Mouse (Mus musculus) Patski (cell line): ENCODE measurements around the gene Dnah10. TPM values are rescaled to one million over a fixed set of nuclear protein-coding genes. Genes with fewer than 3 reads are reported as not detected.

Source experiments
- ATAC-seq: fragments of 100-300 bp; one replicate; pipeline ENCODE4 v1.8.0; 2021
- CTCF ChIA-PET: fragments of 350-600 bp; sonication (Branson Sonifier 250); formaldehyde crosslinking; loops from one replicate; lab custom pipeline; 2022; ENCODE audit warnings: inconsistent platforms; lab: Charles Lee
- POLR2A ChIA-PET: fragments of 350-600 bp; sonication (Branson Sonifier 250); formaldehyde crosslinking; loops from one replicate; lab custom pipeline; 2022; ENCODE audit warnings: antibody characterized with exemption, inconsistent platforms; lab: Charles Lee
- DNase-seq: peaks from one replicate; pipeline ENCODE4 v3.0.0-alpha.2; 2011; ENCODE audit warnings: low read depth, low spot score
- H3K27me3 ChIP-seq: fragments of 371-371 bp; one replicate; pipeline ENCODE4 v1.5.1; 2021
- CTCF ChIP-seq: fragments of 100-300 bp; IDR thresholded peaks from one replicate; pipeline ENCODE4 v1.5.1; 2021
- in situ Hi-C: fragments of 300-500 bp; cut with MboI; formaldehyde crosslinking; loops from 3 replicates; pipeline ENCODE4 v1.11.1; 2018; ENCODE audit warnings: low pct_unique_long_range_greater_than_20kb, mixed read lengths
- polyA plus RNA-seq: library from polyadenylated mRNA; unstranded; gene quantifications from one replicate; pipeline ENCODE4 v1.2.3, GENCODE M21; 2021

Dnah10 gene
- polyA plus RNA-seq: 0.03 TPM

- DNase-seq: no peak
- ChIA-PET CTCF (no interaction called here), POLR2A (no interaction called here)
- no peak for ATAC-seq
- TF ChIP-seq CTCF: no peak
- in situ Hi-C loops: no loop called here
- H3K27me3 ChIP-seq: no peaks in the 10 kb centered on the region
Measured at GRCm38 (mm10) chr5:124724997-124725396, at the start of gene Dnah10. Dnah10 (plus strand) TSS chr5:124725085.

DNA sequence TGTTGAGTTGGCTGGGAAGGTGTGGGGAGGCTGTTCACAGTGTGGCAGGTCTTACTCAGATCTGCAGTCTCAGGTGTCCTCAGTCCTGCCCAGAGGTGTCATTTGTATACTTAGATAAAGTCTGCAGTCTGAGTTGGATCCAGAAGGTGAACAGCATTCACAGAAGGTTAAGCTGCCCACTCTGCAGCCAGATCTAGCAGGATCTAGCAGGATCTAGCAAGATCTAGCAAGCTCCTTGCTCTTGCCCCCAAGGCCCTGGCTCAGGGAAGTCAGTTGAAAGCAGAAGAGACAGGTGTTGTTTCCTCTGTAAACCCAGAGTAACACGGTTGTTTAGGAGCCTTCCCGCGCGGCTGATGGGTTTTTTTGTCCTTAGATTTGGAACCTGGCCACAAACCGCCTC lies 11.1 kb upstream of the Dnah10 start:
- DNase-seq (no peak), ATAC-seq (no peak)
- no peaks in the 10 kb centered on the region for H3K27me3 ChIP-seq
- in situ Hi-C loops: no loop called here
- CTCF ChIA-PET: interaction anchor here (1.2 kb wide), 1 partner anchor 68 kb away, joined by 3 read pairs; no protein-coding TSS in a partner anchor
- TF ChIP-seq CTCF: no peak
- POLR2A ChIA-PET: no interaction called here

DNA sequence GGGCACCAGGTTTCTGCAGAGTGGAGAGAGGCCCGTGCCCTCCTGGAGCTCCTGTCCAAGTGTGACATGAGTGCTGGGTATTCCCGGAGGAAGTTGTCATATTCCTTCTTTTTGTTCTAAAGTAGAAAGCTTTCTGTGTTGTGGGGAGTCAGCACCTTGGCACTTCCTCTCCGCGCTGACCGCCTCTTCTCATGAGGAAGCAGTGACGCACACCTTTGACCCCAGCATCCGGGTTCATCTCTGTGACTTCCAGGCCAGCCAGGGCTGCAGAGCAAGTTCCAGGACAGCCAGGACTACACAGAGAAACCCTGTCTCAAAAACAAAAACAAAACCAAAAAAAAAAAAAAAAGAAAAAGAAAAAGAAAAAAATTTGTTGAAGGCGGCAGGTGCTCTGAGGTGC lies 9.8 kb upstream of the Dnah10 start:
- ATAC-seq (no peak), DNase-seq (no peak)
- CTCF ChIA-PET: no interaction called here
- TF ChIP-seq CTCF: no peak
- POLR2A ChIA-PET: no interaction called here
- no peaks in the 10 kb centered on the region for H3K27me3 ChIP-seq
- in situ Hi-C loops: no loop called here

DNA sequence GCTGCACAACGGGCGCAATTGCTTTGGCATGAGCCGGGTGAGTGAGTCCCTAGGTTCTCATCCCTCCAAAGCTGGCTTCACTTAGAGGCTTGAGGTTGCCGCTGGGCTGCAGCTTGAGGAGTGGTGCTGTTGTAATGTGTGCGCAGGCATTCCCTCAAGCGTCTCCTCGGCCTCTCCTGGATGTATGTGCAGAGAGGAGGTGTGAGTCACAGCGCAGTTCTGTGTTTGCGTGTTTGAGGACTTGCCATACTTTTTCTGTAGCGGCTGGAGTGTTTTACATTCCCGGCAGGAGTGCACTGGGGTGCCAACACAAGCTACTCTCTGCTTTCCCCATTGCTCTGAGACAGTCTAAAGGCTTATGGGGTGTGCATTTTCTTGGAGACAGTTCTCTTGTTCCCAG lies 6.9 kb upstream of the Dnah10 start:
- no peaks in the 10 kb centered on the region for H3K27me3 ChIP-seq
- CTCF ChIA-PET: no interaction called here
- POLR2A ChIA-PET: no interaction called here
- in situ Hi-C loops: no loop called here
- ATAC-seq (no peak), DNase-seq (no peak)
- TF ChIP-seq CTCF: no peak

DNA sequence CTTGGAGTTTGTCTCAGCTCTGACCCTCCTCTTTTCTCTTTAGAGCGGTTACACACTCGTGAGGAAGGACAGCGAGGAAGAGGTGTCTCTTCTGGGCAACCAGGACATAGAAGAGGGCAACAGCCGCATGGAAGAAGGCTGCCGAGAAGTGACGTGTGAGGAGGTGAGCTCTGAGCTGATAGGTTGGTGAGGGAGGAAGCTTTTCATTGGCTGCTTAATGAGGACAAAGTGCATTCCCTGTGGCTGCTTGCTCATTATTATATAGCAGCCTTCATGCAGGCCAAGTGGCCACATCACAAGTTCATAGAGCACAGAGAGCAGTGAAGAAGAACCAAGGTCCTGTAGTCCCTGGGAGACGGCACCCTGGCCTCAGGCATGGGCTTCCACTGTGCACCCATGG lies 6.5 kb upstream of the Dnah10 start:
- POLR2A ChIA-PET: no interaction called here
- TF ChIP-seq CTCF: no peak
- in situ Hi-C loops: no loop called here
- CTCF ChIA-PET: no interaction called here
- DNase-seq (no peak), ATAC-seq (no peak)
- no peaks in the 10 kb centered on the region for H3K27me3 ChIP-seq

- CTCF ChIA-PET: no interaction called here
Measured at GRCm38 (mm10) chr5:124723125-124723524, 1.8 kb upstream of the Dnah10 start.

DNA sequence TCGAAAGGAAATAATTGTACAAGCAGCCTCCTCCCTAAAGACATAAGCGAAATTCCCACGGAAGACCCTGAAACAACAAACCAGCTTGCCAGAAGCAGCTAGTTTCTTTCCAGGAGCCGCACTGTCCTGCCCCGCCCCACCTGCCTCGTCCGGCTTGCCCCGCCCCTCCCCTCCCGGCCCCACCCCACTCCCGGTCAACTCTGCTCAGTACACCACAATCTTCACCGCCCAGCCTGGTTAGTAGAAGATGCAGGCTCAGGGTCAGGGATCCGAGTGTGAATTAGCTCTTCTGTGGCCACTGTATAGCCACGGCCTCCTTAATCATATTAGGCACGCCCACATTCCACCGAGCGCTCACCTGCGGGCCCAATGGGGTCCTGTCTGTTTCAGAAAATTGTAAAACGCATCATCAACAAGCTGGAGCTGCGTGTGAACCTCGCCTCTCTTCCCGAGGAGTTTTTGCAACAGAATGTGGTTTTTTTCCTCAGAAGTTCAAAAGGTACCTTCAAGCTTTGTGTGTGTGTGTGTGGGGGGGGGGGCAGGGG lies 4.8 kb downstream of the Dnah10 start:
- ChIA-PET POLR2A (interaction anchor here (0.6 to 0.7 kb wide), 2 partner anchors 30 to 130 kb away, joined by 3 to 5 read pairs; no protein-coding TSS in a partner anchor), CTCF (interaction anchor here (1.2 kb wide), 1 partner anchor 12 kb away, joined by 3 read pairs; no protein-coding TSS in a partner anchor)
- DNase-seq (no peak), ATAC-seq (no peak)
- in situ Hi-C loops: no loop called here
- no peaks in the 10 kb centered on the region for H3K27me3 ChIP-seq
- no peak for TF ChIP-seq CTCF

More at GRCm38 (mm10) chr5:124723125-124723524, 1.8 kb upstream of the Dnah10 start:
- no peaks in the 10 kb centered on the region for H3K27me3 ChIP-seq
- in situ Hi-C loops: no loop called here
- POLR2A ChIA-PET: no interaction called here
- no peak for ATAC-seq
- TF ChIP-seq CTCF: no peak
- DNase-seq: no peak

- ATAC-seq (no peak), DNase-seq (no peak)
- no peaks in the 10 kb centered on the region for H3K27me3 ChIP-seq
- in situ Hi-C loops: no loop called here
- ChIA-PET CTCF (interaction anchor here (1.1 kb wide), 1 partner anchor 48 kb away, joined by 3 read pairs; no protein-coding TSS in a partner anchor), POLR2A (no interaction called here)
- no peak for TF ChIP-seq CTCF
Measured at GRCm38 (mm10) chr5:124733961-124734360, 9.1 kb downstream of the Dnah10 start.

GRCm38 (mm10) chr5:124741898-124742599 lies 17.2 kb downstream of the Dnah10 start:
- DNase-seq (no peak), ATAC-seq (no peak)
- CTCF ChIA-PET: interaction anchor here (0.9 kb wide), 1 partner anchor 12 kb away, joined by 3 read pairs; no protein-coding TSS in a partner anchor
- no peaks in the 10 kb centered on the region for H3K27me3 ChIP-seq
- in situ Hi-C loops: no loop called here
- no peak for TF ChIP-seq CTCF
- POLR2A ChIA-PET: no interaction called here

DNA sequence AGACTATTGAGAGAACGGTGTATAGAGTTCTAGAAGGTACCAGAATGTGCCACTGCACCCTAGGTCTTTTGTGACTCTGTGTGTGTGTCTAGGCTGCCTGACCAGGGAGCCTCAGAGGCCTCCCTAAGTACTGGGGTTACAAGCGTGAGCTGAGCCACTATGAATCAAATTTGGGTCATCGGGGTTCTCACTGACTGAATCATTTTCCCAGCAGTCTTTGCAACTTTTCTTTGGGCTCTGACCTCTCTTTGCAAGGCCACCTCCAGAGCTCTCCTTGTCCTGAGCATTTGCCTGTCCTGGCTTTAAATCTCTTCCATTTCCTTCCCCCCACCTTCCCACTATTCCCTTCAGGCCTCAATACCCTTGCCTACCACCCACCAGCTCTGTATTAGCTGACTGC lies 19.0 kb downstream of the Dnah10 start:
- DNase-seq: no peak
- H3K27me3 ChIP-seq: no peaks in the 10 kb centered on the region
- TF ChIP-seq CTCF: no peak
- ATAC-seq: no peak
- ChIA-PET POLR2A (no interaction called here), CTCF (no interaction called here)
- in situ Hi-C loops: no loop called here

DNA sequence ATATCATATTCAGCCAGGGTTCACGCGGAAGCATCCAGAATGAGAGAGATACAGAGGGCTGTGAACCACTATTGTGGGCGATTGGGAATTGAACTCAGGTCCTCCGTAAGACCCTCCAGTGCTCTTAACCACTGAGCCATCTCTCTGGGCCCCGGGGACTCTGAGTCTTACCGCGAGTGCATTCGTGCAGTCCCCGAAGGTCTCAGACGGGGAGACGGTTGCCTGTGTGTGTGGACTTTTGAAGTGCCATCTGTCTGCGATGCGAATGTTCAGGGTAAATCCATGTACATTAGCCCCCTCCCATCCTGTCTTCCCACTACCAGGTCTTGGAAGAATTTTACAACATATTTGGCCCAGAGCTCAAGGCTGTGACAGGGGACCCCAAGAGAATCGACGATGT lies 21.3 kb downstream of the Dnah10 start:
- no peak for TF ChIP-seq CTCF
- CTCF ChIA-PET: no interaction called here
- DNase-seq (no peak), ATAC-seq (no peak)
- in situ Hi-C loops: no loop called here
- POLR2A ChIA-PET: no interaction called here
- H3K27me3 ChIP-seq: no peaks in the 10 kb centered on the region
